Mouse (Mus musculus) cerebellum, adult 2 months (tissue): ENCODE results near the gene Ccnq.

Source experiments
- CTCF ChIP-seq: fragments of 200-500 bp; IDR thresholded peaks from 2 replicates; pipeline ENCODE4 v1.5.1; 2011; ENCODE audit warnings: low read depth, mild to moderate bottlenecking, control low read depth, low read length, moderate library complexity, borderline replicate concordance; ENCODE audit not compliant: insufficient read depth
- POLR2A ChIP-seq: fragments of 200-500 bp; IDR thresholded peaks from 2 replicates; pipeline ENCODE4 v1.6.1; 2011; ENCODE audit warnings: low read length, control low read depth, borderline replicate concordance; ENCODE audit not compliant: insufficient read depth

DNA sequence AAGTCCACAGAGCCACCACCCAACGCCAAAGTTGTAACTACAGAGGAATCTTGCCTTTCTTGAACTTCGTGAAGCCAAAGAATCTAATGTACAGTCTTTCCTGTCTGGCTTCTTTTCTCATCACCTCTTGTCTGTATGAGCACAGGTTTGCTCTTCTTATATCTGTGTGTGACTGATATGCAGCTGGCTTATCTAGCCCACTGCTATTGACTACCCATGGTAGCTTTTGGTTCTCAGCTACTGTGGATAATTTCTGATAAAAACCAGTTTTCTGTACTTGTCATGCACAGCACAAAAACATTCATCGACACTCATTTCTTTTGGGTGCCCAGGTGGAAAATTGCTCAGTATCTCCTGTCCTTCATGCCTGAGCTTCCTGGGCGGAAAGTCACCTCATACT, 49.6 kb upstream of the Ccnq start:
- TF ChIP-seq CTCF (no peak), POLR2A (no peak)
